Mouse (Mus musculus): ENCODE measurements around the gene Rgp1. TPM values are rescaled to one million over a fixed set of nuclear protein-coding genes. Genes with fewer than 3 reads are reported as not detected.

Rgp1 gene
- polyA plus RNA-seq, 2 experiments: 33.3 to 81.9 TPM

- Histone ChIP-seq H3K4me1 (ENCODE audit: control insufficient read depth, insufficient read depth, low read length) (peaks cover 20% of the 10 kb centered on the region), H3K4me2 (replicated peaks; ENCODE audit: low read depth, low read length, severe bottlenecking) (no peak overlapping the region), H3K9ac (ENCODE audit: low read depth, low read length, severe bottlenecking) (no peak overlapping the region), H3K9me3 (ENCODE audit: control insufficient read depth, low read length) (no peaks in the 10 kb centered on the region), H3K4me3 (replicated peaks; ENCODE audit: low read length) (no peak overlapping the region), H3K27ac (replicated peaks; ENCODE audit: low read depth, low read length) (no peak overlapping the region), H3K36me3 (ENCODE audit: control insufficient read depth, insufficient read depth, low read length) (peaks cover 57% of the 10 kb centered on the region), H3K27me3 (ENCODE audit: control insufficient read depth, insufficient read depth, low read length) (no peaks in the 10 kb centered on the region)
- DNase-seq (ENCODE audit: low spot score) (no peak), ATAC-seq (ENCODE audit: low FRiP score, low read depth) (no peak)
- WGBS: 90% methylated on average over 4 of the region's 4 CpGs
- TF ChIP-seq POLR2A (IDR thresholded peaks at IDR 0.05; ENCODE audit: borderline replicate concordance, extremely low read depth, insufficient read depth, insufficient read length): no peak
Observed at GRCm38 (mm10) chr4:43573561-43573960, 5.0 kb upstream of the Rgp1 start.

GRCm38 (mm10) chr4:43575356-43575755 lies 3.2 kb upstream of the Rgp1 start:
- no peak overlapping the region for H3K27ac ChIP-seq (replicated peaks; ENCODE audit: low read depth, low read length)
- no peak overlapping the region for H3K9ac ChIP-seq (ENCODE audit: low read depth, low read length, severe bottlenecking)
- H3K4me2 ChIP-seq (replicated peaks; ENCODE audit: low read depth, low read length, severe bottlenecking): no peak overlapping the region
- TF ChIP-seq POLR2A (IDR thresholded peaks at IDR 0.05; ENCODE audit: borderline replicate concordance, extremely low read depth, insufficient read depth, insufficient read length): no peak
- peaks cover 40% of the 10 kb centered on the region for H3K36me3 ChIP-seq (ENCODE audit: control insufficient read depth, insufficient read depth, low read length)
- no peaks in the 10 kb centered on the region for H3K9me3 ChIP-seq (ENCODE audit: control insufficient read depth, low read length)
- ATAC-seq (ENCODE audit: low FRiP score, low read depth) (no peak), DNase-seq (ENCODE audit: low spot score) (no peak)
- H3K27me3 ChIP-seq (ENCODE audit: control insufficient read depth, insufficient read depth, low read length): no peaks in the 10 kb centered on the region
- 76% methylated on average over 2 of the region's 2 CpGs for WGBS
- H3K4me3 ChIP-seq (replicated peaks; ENCODE audit: low read length): no peak overlapping the region
- H3K4me1 ChIP-seq (ENCODE audit: control insufficient read depth, insufficient read depth, low read length): peaks cover 26% of the 10 kb centered on the region

GRCm38 (mm10) chr4:43577237-43577881 lies 1.2 kb upstream of the Rgp1 start:
- no peak for TF ChIP-seq POLR2A (IDR thresholded peaks at IDR 0.05; ENCODE audit: borderline replicate concordance, extremely low read depth, insufficient read depth, insufficient read length)
- H3K4me2 ChIP-seq (replicated peaks; ENCODE audit: low read depth, low read length, severe bottlenecking): peak overlapping the region; percentile 93
- 41% methylated on average over 8 of the region's 8 CpGs for WGBS
- peaks cover 40% of the 10 kb centered on the region for H3K36me3 ChIP-seq (ENCODE audit: control insufficient read depth, insufficient read depth, low read length)
- peak overlapping the region; percentile 80 for H3K9ac ChIP-seq (ENCODE audit: low read depth, low read length, severe bottlenecking)
- DNase-seq (ENCODE audit: low spot score) (no peak), ATAC-seq (ENCODE audit: low FRiP score, low read depth) (no peak)
- H3K4me1 ChIP-seq (ENCODE audit: control insufficient read depth, insufficient read depth, low read length): peaks cover 26% of the 10 kb centered on the region
- no peaks in the 10 kb centered on the region for H3K27me3 ChIP-seq (ENCODE audit: control insufficient read depth, insufficient read depth, low read length)
- H3K4me3 ChIP-seq (replicated peaks; ENCODE audit: low read length): peak overlapping the region; percentile 90
- no peak overlapping the region for H3K27ac ChIP-seq (replicated peaks; ENCODE audit: low read depth, low read length)
- no peaks in the 10 kb centered on the region for H3K9me3 ChIP-seq (ENCODE audit: control insufficient read depth, low read length)

- peak overlapping the region; percentile 73; the same call in 1 of the 2 replicates for H3K27ac ChIP-seq (replicated peaks; ENCODE audit: low read depth, low read length)
- H3K4me1 ChIP-seq (ENCODE audit: control insufficient read depth, insufficient read depth, low read length): peaks cover 26% of the 10 kb centered on the region
- peak overlapping the region; percentile 80 for H3K9ac ChIP-seq (ENCODE audit: low read depth, low read length, severe bottlenecking)
- no peak for TF ChIP-seq POLR2A (IDR thresholded peaks at IDR 0.05; ENCODE audit: borderline replicate concordance, extremely low read depth, insufficient read depth, insufficient read length)
- H3K4me3 ChIP-seq (replicated peaks; ENCODE audit: low read length): peak overlapping the region; percentile 90
- 4% methylated on average over 10 of the region's 10 CpGs for WGBS
- DNase-seq (ENCODE audit: low spot score) (no peak), ATAC-seq (ENCODE audit: low FRiP score, low read depth) (no peak)
- no peaks in the 10 kb centered on the region for H3K9me3 ChIP-seq (ENCODE audit: control insufficient read depth, low read length)
- H3K27me3 ChIP-seq (ENCODE audit: control insufficient read depth, insufficient read depth, low read length): no peaks in the 10 kb centered on the region
- peaks cover 45% of the 10 kb centered on the region for H3K36me3 ChIP-seq (ENCODE audit: control insufficient read depth, insufficient read depth, low read length)
- H3K4me2 ChIP-seq (replicated peaks; ENCODE audit: low read depth, low read length, severe bottlenecking): peak overlapping the region; percentile 93
Observed at GRCm38 (mm10) chr4:43579256-43579655, 741 bp downstream of the Rgp1 start.

- Histone ChIP-seq H3K27me3 (ENCODE audit: control insufficient read depth, insufficient read depth, low read length) (no peaks in the 10 kb centered on the region), H3K36me3 (ENCODE audit: control insufficient read depth, insufficient read depth, low read length) (peaks cover 48% of the 10 kb centered on the region), H3K9ac (ENCODE audit: low read depth, low read length, severe bottlenecking) (peak overlapping the region; percentile 80), H3K4me2 (replicated peaks; ENCODE audit: low read depth, low read length, severe bottlenecking) (peak overlapping the region; percentile 93), H3K27ac (replicated peaks; ENCODE audit: low read depth, low read length) (no peak overlapping the region), H3K4me1 (ENCODE audit: control insufficient read depth, insufficient read depth, low read length) (peaks cover 26% of the 10 kb centered on the region), H3K9me3 (ENCODE audit: control insufficient read depth, low read length) (no peaks in the 10 kb centered on the region), H3K4me3 (replicated peaks; ENCODE audit: low read length) (peak overlapping the region; percentile 90)
- ATAC-seq (ENCODE audit: low FRiP score, low read depth) (no peak), DNase-seq (ENCODE audit: low spot score) (no peak)
- no peak for TF ChIP-seq POLR2A (IDR thresholded peaks at IDR 0.05; ENCODE audit: borderline replicate concordance, extremely low read depth, insufficient read depth, insufficient read length)
- WGBS: 80% methylated on average over 6 of the region's 6 CpGs
Observed at GRCm38 (mm10) chr4:43579731-43580130, 1.2 kb downstream of the Rgp1 start.
